Mouse (Mus musculus) C2C12 (cell line): ENCODE data around the gene Nptx2. TPM values are rescaled to one million over a fixed set of nuclear protein-coding genes. Genes with fewer than 3 reads are reported as not detected.

Experiments
- H3K27me3 ChIP-seq: one replicate; pipeline ENCODE4 v1.6.1; 2011; ENCODE audit not compliant: control insufficient read depth, insufficient read depth, insufficient read length
- H3K36me3 ChIP-seq: one replicate; pipeline ENCODE4 v1.6.1; 2011; ENCODE audit not compliant: control insufficient read depth, insufficient read depth
- H3K4me3 ChIP-seq: one replicate; pipeline ENCODE4 v1.5.1; 2011; ENCODE audit warnings: mild to moderate bottlenecking, control low read depth; ENCODE audit not compliant: poor library complexity, insufficient read depth, severe bottlenecking
- H3K79me2 ChIP-seq: one replicate; pipeline ENCODE4 v1.6.1; 2011; ENCODE audit not compliant: control insufficient read depth, insufficient read depth
- H3K79me3 ChIP-seq: one replicate; pipeline ENCODE4 v1.6.1; 2011; ENCODE audit warnings: low read depth, control low read depth
- H3ac ChIP-seq: one replicate; pipeline ENCODE3; 2011; ENCODE audit warnings: low read depth; ENCODE audit not compliant: control insufficient read depth, insufficient read length
- CEBPB ChIP-seq: IDR thresholded peaks from one replicate; pipeline ENCODE4 v1.6.1; 2011; ENCODE audit warnings: low read depth, mild to moderate bottlenecking, control low read depth, moderate library complexity
- CTCF ChIP-seq: IDR thresholded peaks from one replicate; pipeline ENCODE4 v1.5.1; 2011; ENCODE audit not compliant: control insufficient read depth, insufficient read depth, insufficient read length
- FOSL1 ChIP-seq: IDR thresholded peaks from one replicate; pipeline ENCODE4 v1.8.0; 2011; ENCODE audit warnings: mild to moderate bottlenecking, low read length; ENCODE audit not compliant: poor library complexity, insufficient read depth, severe bottlenecking
- MAX ChIP-seq: IDR thresholded peaks from one replicate; pipeline ENCODE4 v1.6.1; 2011; ENCODE audit warnings: mild to moderate bottlenecking, control low read depth
- MYOD1 ChIP-seq: IDR thresholded peaks from one replicate; pipeline ENCODE4 v1.6.1; 2011; ENCODE audit warnings: low read depth; ENCODE audit not compliant: control insufficient read depth, insufficient read length
- MYOG ChIP-seq: IDR thresholded peaks from one replicate; pipeline ENCODE4 v1.6.1; 2011; ENCODE audit not compliant: control insufficient read depth, insufficient read length; ENCODE audit errors: extremely low read depth
- USF1 ChIP-seq: IDR thresholded peaks from one replicate; pipeline ENCODE4 v1.6.1; 2011; ENCODE audit warnings: low read depth, mild to moderate bottlenecking, control low read depth, moderate library complexity
- polyA plus RNA-seq: library from polyadenylated mRNA; unstranded; fragments of >200 nt; fragmentation: generic; extraction: Trizol; gene quantifications from one replicate; pipeline ENCODE4 v1.2.1, GENCODE M21; 2012; ENCODE audit warnings: missing spikeins

Nptx2 gene
- polyA plus RNA-seq, 1 experiment, result not detected

DNA sequence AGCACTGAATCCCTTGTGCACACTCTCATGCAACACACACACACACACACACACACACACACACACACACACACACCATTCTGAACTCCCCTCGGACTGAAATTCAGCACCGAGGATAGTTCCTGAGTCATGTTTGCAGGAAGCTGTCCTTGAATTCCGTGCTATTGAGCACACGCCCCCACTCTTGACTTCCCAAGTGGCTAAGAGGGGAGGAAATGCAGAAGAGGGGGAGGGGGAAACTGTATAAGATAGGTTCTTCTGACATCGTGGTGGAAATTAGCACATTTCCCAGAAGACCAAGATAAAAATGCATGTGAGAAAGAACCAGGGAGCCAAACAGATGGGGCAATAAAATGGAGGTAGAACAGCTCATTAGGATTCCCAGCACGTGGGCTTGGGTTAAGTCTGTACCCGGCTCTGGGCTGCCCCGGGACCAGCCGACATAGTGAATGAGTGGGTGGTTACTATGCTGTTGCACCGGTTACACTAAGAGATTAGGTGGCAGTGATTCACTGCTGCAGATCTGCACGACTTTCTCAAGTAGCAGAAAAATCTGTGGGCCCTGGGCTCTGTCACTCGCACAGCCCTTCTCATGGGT lies 2.9 kb upstream of the Nptx2 start:
- Histone ChIP-seq H3K4me3 (no peak overlapping the region), H3K27me3 (no peaks in the 10 kb centered on the region), H3K36me3 (no peaks in the 10 kb centered on the region), H3ac (no peak overlapping the region), H3K79me2 (no peaks in the 10 kb centered on the region), H3K79me3 (no peaks in the 10 kb centered on the region)
- TF ChIP-seq CEBPB, result no peak
- TF ChIP-seq USF1, result no peak
- no peak for TF ChIP-seq MYOG
- TF ChIP-seq MYOD1, result no peak
- no peak for TF ChIP-seq MAX
- no peak for TF ChIP-seq FOSL1
- no peak for TF ChIP-seq CTCF

GRCm38 (mm10) chr5:144546423-144546995 lies 807 bp downstream of the Nptx2 start:
- no peaks in the 10 kb centered on the region for H3K79me3 ChIP-seq
- no peak for TF ChIP-seq USF1
- no peak for TF ChIP-seq FOSL1
- TF ChIP-seq CTCF, result no peak
- TF ChIP-seq MYOG, result no peak
- no peak for TF ChIP-seq CEBPB
- no peak for TF ChIP-seq MAX
- no peak for TF ChIP-seq MYOD1
- no peaks in the 10 kb centered on the region for H3K36me3 ChIP-seq
- H3K27me3 ChIP-seq, result peaks cover 5% of the 10 kb centered on the region
- no peak overlapping the region for H3ac ChIP-seq
- no peak overlapping the region for H3K4me3 ChIP-seq
- no peaks in the 10 kb centered on the region for H3K79me2 ChIP-seq

GRCm38 (mm10) chr5:144547333-144547878 lies 1.7 kb downstream of the Nptx2 start:
- Histone ChIP-seq H3K4me3 (no peak overlapping the region), H3K79me2 (no peaks in the 10 kb centered on the region), H3K79me3 (no peaks in the 10 kb centered on the region), H3ac (no peak overlapping the region), H3K36me3 (no peaks in the 10 kb centered on the region), H3K27me3 (peaks cover 5% of the 10 kb centered on the region)
- TF ChIP-seq USF1 (no peak), MAX (no peak), CTCF (no peak), MYOD1 (no peak), CEBPB (no peak), FOSL1 (no peak), MYOG (no peak)

DNA sequence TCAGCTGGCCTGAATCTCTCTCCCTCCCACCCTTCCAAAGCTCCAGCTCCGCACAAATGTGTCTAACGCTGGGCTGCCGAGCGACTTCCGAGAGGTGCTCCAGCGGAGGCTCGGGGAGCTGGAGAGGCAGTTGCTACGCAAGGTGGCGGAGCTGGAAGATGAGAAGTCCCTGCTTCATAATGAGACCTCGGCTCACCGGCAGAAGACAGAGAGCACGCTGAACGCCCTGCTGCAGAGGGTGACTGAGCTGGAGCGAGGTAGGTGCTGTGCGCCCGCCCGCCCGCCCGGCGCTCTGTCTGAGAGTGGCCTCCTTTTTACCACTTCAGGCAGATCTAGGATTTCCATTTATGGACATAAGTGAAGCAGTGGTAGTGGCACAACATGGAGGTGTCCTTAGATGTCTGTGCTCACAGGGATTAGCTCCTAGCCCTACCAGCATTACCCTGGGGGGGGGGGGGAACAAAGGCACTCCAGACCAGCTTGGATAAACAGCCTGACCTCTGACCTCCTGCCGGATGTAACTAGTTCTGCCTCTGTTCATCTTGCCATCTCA lies 2.5 kb downstream of the Nptx2 start:
- Histone ChIP-seq H3K79me3 (no peaks in the 10 kb centered on the region), H3K27me3 (peaks cover 5% of the 10 kb centered on the region), H3K36me3 (no peaks in the 10 kb centered on the region), H3K4me3 (no peak overlapping the region), H3K79me2 (no peaks in the 10 kb centered on the region), H3ac (no peak overlapping the region)
- TF ChIP-seq CEBPB (no peak), MYOG (no peak), MYOD1 (no peak), USF1 (no peak), FOSL1 (no peak), CTCF (no peak), MAX (no peak)

DNA sequence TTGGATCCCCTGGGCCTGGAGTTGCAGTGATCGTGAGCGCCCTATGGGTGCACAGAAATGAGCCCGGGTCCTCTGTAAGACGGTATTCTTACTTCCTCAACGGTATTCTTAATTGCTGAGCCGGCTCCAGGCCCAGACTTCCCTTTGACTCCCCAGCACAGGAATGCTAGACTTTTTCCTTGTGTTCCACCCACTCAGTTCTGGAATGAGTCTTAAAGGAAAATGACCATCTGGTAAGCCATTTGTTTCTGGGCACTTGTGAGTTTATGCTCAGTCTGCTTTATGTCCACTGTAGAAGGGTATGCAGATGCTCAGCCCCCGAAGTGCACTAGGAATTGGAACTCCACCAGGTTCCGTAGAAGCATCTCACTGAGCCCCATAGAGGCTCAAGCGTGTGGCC lies 4.3 kb downstream of the Nptx2 start:
- H3K79me2 ChIP-seq, result no peaks in the 10 kb centered on the region
- no peak overlapping the region for H3K4me3 ChIP-seq
- no peaks in the 10 kb centered on the region for H3K36me3 ChIP-seq
- peaks cover 5% of the 10 kb centered on the region for H3K27me3 ChIP-seq
- no peaks in the 10 kb centered on the region for H3K79me3 ChIP-seq
- H3ac ChIP-seq, result no peak overlapping the region
- TF ChIP-seq MYOD1, result no peak
- no peak for TF ChIP-seq CTCF
- no peak for TF ChIP-seq USF1
- TF ChIP-seq FOSL1, result no peak
- TF ChIP-seq CEBPB, result no peak
- no peak for TF ChIP-seq MAX
- no peak for TF ChIP-seq MYOG
